Mouse (Mus musculus): ENCODE results near the gene Alcam. TPM values are rescaled to one million over a fixed set of nuclear protein-coding genes. Genes with fewer than 3 reads are reported as not detected.

Alcam gene
- polyA plus RNA-seq, 1 experiment: 39.1 TPM

- DNase-seq (ENCODE audit: low read depth): no peak
- TF ChIP-seq CTCF (IDR thresholded peaks at IDR 0.05; ENCODE audit: borderline replicate concordance, extremely low read depth, insufficient read depth, insufficient read length): no peak
- no peak for TF ChIP-seq POLR2A (IDR thresholded peaks at IDR 0.05; ENCODE audit: borderline replicate concordance, extremely low read depth, insufficient read depth, insufficient read length, poor library complexity, severe bottlenecking)
Measured at GRCm38 (mm10) chr16:52343467-52344033, 110.3 kb downstream of the Alcam start.

- TF ChIP-seq CTCF (IDR thresholded peaks at IDR 0.05; ENCODE audit: borderline replicate concordance, extremely low read depth, insufficient read depth, insufficient read length) (no peak), POLR2A (IDR thresholded peaks at IDR 0.05; ENCODE audit: borderline replicate concordance, extremely low read depth, insufficient read depth, insufficient read length, poor library complexity, severe bottlenecking) (no peak)
- no peak for DNase-seq (ENCODE audit: low read depth)
Measured at GRCm38 (mm10) chr16:52342694-52343466, 111.0 kb downstream of the Alcam start.

- DNase-seq (ENCODE audit: low read depth): no peak
- TF ChIP-seq CTCF (IDR thresholded peaks at IDR 0.05; ENCODE audit: borderline replicate concordance, extremely low read depth, insufficient read depth, insufficient read length) (no peak), POLR2A (IDR thresholded peaks at IDR 0.05; ENCODE audit: borderline replicate concordance, extremely low read depth, insufficient read depth, insufficient read length, poor library complexity, severe bottlenecking) (no peak)
Measured at GRCm38 (mm10) chr16:52334084-52334483, 119.8 kb downstream of the Alcam start.

- TF ChIP-seq POLR2A (IDR thresholded peaks at IDR 0.05; ENCODE audit: borderline replicate concordance, extremely low read depth, insufficient read depth, insufficient read length, poor library complexity, severe bottlenecking) (no peak), CTCF (IDR thresholded peaks at IDR 0.05; ENCODE audit: borderline replicate concordance, extremely low read depth, insufficient read depth, insufficient read length) (no peak)
- peak; percentile 26 for DNase-seq (ENCODE audit: low read depth)
Measured at GRCm38 (mm10) chr16:52333631-52334030, 120.2 kb downstream of the Alcam start.

- no peak for DNase-seq (ENCODE audit: low read depth)
- TF ChIP-seq CTCF (IDR thresholded peaks at IDR 0.05; ENCODE audit: borderline replicate concordance, extremely low read depth, insufficient read depth, insufficient read length) (no peak), POLR2A (IDR thresholded peaks at IDR 0.05; ENCODE audit: borderline replicate concordance, extremely low read depth, insufficient read depth, insufficient read length, poor library complexity, severe bottlenecking) (no peak)
Measured at GRCm38 (mm10) chr16:52331341-52331830, 122.5 kb downstream of the Alcam start.

- DNase-seq (ENCODE audit: low read depth): no peak
- TF ChIP-seq CTCF (IDR thresholded peaks at IDR 0.05; ENCODE audit: borderline replicate concordance, extremely low read depth, insufficient read depth, insufficient read length) (no peak), POLR2A (IDR thresholded peaks at IDR 0.05; ENCODE audit: borderline replicate concordance, extremely low read depth, insufficient read depth, insufficient read length, poor library complexity, severe bottlenecking) (no peak)
Measured at GRCm38 (mm10) chr16:52329420-52329819, 124.5 kb downstream of the Alcam start.

- TF ChIP-seq CTCF (IDR thresholded peaks at IDR 0.05; ENCODE audit: borderline replicate concordance, extremely low read depth, insufficient read depth, insufficient read length): no peak
- TF ChIP-seq POLR2A (IDR thresholded peaks at IDR 0.05; ENCODE audit: borderline replicate concordance, extremely low read depth, insufficient read depth, insufficient read length, poor library complexity, severe bottlenecking): no peak
Measured at GRCm38 (mm10) chr16:52319229-52319628, 134.6 kb downstream of the Alcam start.

GRCm38 (mm10) chr16:52311073-52311472 lies 142.8 kb downstream of the Alcam start:
- peak; percentile 88 for DNase-seq (ENCODE audit: low read depth)
- TF ChIP-seq CTCF (IDR thresholded peaks at IDR 0.05; ENCODE audit: borderline replicate concordance, extremely low read depth, insufficient read depth, insufficient read length): peak; percentile 86
- TF ChIP-seq POLR2A (IDR thresholded peaks at IDR 0.05; ENCODE audit: borderline replicate concordance, extremely low read depth, insufficient read depth, insufficient read length, poor library complexity, severe bottlenecking): no peak

More at GRCm38 (mm10) chr16:52319229-52319628, 134.6 kb downstream of the Alcam start:
- no peak for DNase-seq (ENCODE audit: low read depth)

- no peak for TF ChIP-seq CTCF (IDR thresholded peaks at IDR 0.05; ENCODE audit: borderline replicate concordance, extremely low read depth, insufficient read depth, insufficient read length)
- no peak for TF ChIP-seq POLR2A (IDR thresholded peaks at IDR 0.05; ENCODE audit: borderline replicate concordance, extremely low read depth, insufficient read depth, insufficient read length, poor library complexity, severe bottlenecking)
- DNase-seq (ENCODE audit: low read depth): no peak
Measured at GRCm38 (mm10) chr16:52307016-52307415, 146.9 kb downstream of the Alcam start.

- DNase-seq (ENCODE audit: low read depth): peak; percentile 82
- no peak for TF ChIP-seq CTCF (IDR thresholded peaks at IDR 0.05; ENCODE audit: borderline replicate concordance, extremely low read depth, insufficient read depth, insufficient read length)
- TF ChIP-seq POLR2A (IDR thresholded peaks at IDR 0.05; ENCODE audit: borderline replicate concordance, extremely low read depth, insufficient read depth, insufficient read length, poor library complexity, severe bottlenecking): no peak
Measured at GRCm38 (mm10) chr16:52303532-52303902, 150.4 kb downstream of the Alcam start.

- TF ChIP-seq POLR2A (IDR thresholded peaks at IDR 0.05; ENCODE audit: borderline replicate concordance, extremely low read depth, insufficient read depth, insufficient read length, poor library complexity, severe bottlenecking) (no peak), CTCF (IDR thresholded peaks at IDR 0.05; ENCODE audit: borderline replicate concordance, extremely low read depth, insufficient read depth, insufficient read length) (no peak)
- DNase-seq (ENCODE audit: low read depth): peak; percentile 64
Measured at GRCm38 (mm10) chr16:52302790-52303531, 150.9 kb downstream of the Alcam start.
